Comparison of ENCODE assay signal across 9 mouse cellular contexts in the genomic region with DNA sequence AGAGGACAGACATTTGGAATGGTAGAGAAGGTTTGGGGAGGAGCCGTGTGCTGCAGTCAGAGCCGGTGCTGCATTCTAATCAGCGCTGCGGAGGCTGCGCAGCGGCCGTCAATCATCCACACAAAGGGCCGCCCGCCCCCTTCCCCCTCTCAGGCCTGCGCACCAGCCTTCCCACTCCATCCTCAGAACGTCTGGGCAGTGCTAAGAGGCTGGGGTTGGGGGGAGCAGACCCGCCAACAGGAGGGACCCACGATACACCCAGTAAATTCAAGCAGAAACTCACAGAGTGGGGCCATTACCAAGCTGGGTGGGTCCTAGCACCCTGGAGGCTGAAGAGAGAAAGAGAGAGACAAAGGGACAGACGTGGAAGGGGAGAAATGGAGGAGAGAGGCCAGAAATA. TPM values are rescaled to one million over a fixed set of nuclear protein-coding genes. Genes with fewer than 3 reads are reported as not detected.
DNase-seq lines count a peak whose midpoint lies in the region; ATAC-seq and TF ChIP-seq lines count a peak whose summit lies in the region.
"Had no signal": no experiment of that assay in that cellular context is flagged by ENCODE, and none has a peak within 500 bp of the region (broad histone marks: within the 10 kb centered on the region; RNA-seq: fewer than 3 reads in every experiment).

No protein-coding gene starts in this region.

- H3K9me3 ChIP-seq in embryonic facial prominence, embryonic 13.5 days: no peaks in the 10 kb centered on the region
- no peaks in the 10 kb centered on the region for H3K9me3 ChIP-seq in neural tube, embryonic 13.5 days
- H3K9me3 ChIP-seq: G1E had no signal

- TF ChIP-seq POLR2A in kidney, adult 2 months (IDR thresholded peaks at IDR 0.05; ENCODE audit: low read depth, low read length): no peak

- no peaks in the 10 kb centered on the region for H3K36me3 ChIP-seq in embryonic facial prominence, embryonic 13.5 days
- H3K36me3 ChIP-seq in neural tube, embryonic 13.5 days: no peaks in the 10 kb centered on the region
- no peaks in the 10 kb centered on the region for H3K36me3 ChIP-seq in kidney, adult 2 months (ENCODE audit: control insufficient read depth, insufficient read depth, low read length)
- H3K36me3 ChIP-seq: G1E had no signal

- WGBS in embryonic facial prominence, embryonic 13.5 days: 0% methylated on average over 14 of the region's 14 CpGs
- WGBS in neural tube, embryonic 13.5 days: under 1% methylated on average over 14 of the region's 14 CpGs
- WGBS in kidney, adult 2 months: 12% methylated on average over 14 of the region's 14 CpGs

- ATAC-seq in embryonic facial prominence, embryonic 13.5 days (ENCODE audit: insufficient number of reproducible peaks, insufficient read depth, low FRiP score, low TSS enrichment, low read depth): no peak
- ATAC-seq in neural tube, embryonic 13.5 days (ENCODE audit: low read depth): peak; percentile 59

- peak overlapping the region; percentile 71 for H3K27ac ChIP-seq in left cerebral cortex, adult 2 months
- no peak overlapping the region for H3K27ac ChIP-seq in embryonic facial prominence, embryonic 13.5 days
- H3K27ac ChIP-seq in neural tube, embryonic 13.5 days (replicated peaks): peak overlapping the region; percentile 94
- no peak overlapping the region for H3K27ac ChIP-seq in kidney, adult 2 months (ENCODE audit: insufficient read depth, low read depth, low read length)

- TF ChIP-seq CTCF in left cerebral cortex, adult 2 months (IDR thresholded peaks at IDR 0.05): no peak
- no peak for TF ChIP-seq CTCF in kidney, adult 2 months (conservative IDR thresholded peaks at IDR 0.05; ENCODE audit: insufficient read depth, insufficient read length, low read depth, low read length)

- intact Hi-C loops in left cerebral cortex, adult 2 months (cut with DNase I): loop anchor here (10.0 kb wide), 2 partner anchors 561 to 591 kb away; no protein-coding TSS in a partner anchor

- DNase-seq in left cerebral cortex, adult 2 months (ENCODE audit: extremely low spot score in 1 of 2, low spot score in 2 of 2): peak; percentile 38 to 65
- no peak for DNase-seq in left cerebral cortex, adult 9 months (ENCODE audit: low spot score in 2 of 2)
- DNase-seq in layer of hippocampus, postnatal 36 days: peak; percentile 57 to 69
- no peak for DNase-seq in natural killer cell, adult 2 months (ENCODE audit: low spot score in 2 of 2)
- DNase-seq in kidney, adult 2 months: no peak
- DNase-seq in kidney, postnatal 25 days: no peak

- peaks cover 28% of the 10 kb centered on the region for H3K4me1 ChIP-seq in embryonic facial prominence, embryonic 13.5 days
- peaks cover 63% of the 10 kb centered on the region for H3K4me1 ChIP-seq in neural tube, embryonic 13.5 days (replicated peaks)
- no peaks in the 10 kb centered on the region for H3K4me1 ChIP-seq in kidney, adult 2 months (ENCODE audit: control insufficient read depth, insufficient read depth, low read length)

- H3K4me2 ChIP-seq in embryonic facial prominence, embryonic 13.5 days: no peak overlapping the region; the same call in 1 of the 2 replicates
- H3K4me2 ChIP-seq in neural tube, embryonic 13.5 days: peak overlapping the region; percentile 10; the same call in 1 of the 2 replicates

- H3K27me3 ChIP-seq in embryonic facial prominence, embryonic 13.5 days: peaks cover 78% of the 10 kb centered on the region
- peaks cover 78% of the 10 kb centered on the region for H3K27me3 ChIP-seq in neural tube, embryonic 13.5 days
- H3K27me3 ChIP-seq in kidney, adult 2 months (replicated peaks; ENCODE audit: control insufficient read depth, insufficient read depth, low read length): no peaks in the 10 kb centered on the region; the same call in 1 of the 2 replicates

- no peak overlapping the region for H3K9ac ChIP-seq in embryonic facial prominence, embryonic 13.5 days
- peak overlapping the region; percentile 62 for H3K9ac ChIP-seq in neural tube, embryonic 13.5 days

- H3K4me3 ChIP-seq in left cerebral cortex, adult 2 months: no peak overlapping the region
- H3K4me3 ChIP-seq in embryonic facial prominence, embryonic 13.5 days: peak overlapping the region; percentile 6; the same call in 1 of the 2 replicates
- H3K4me3 ChIP-seq in neural tube, embryonic 13.5 days: no peak overlapping the region
- no peak overlapping the region for H3K4me3 ChIP-seq in kidney, adult 2 months (ENCODE audit: insufficient read depth, low read depth, low read length)

RNA-seq across cellular contexts. Expression of gene Calcoco1, which starts 22.0 kb away (rescaled TPM):
- total RNA-seq in left cerebral cortex, adult 2 months (2021): 10 to 100 TPM; 79.8 to 85.7 TPM
- 53.4 and 62.8 TPM in 2 replicates for polyA plus RNA-seq in embryonic facial prominence, embryonic 13.5 days (2015; fragmentation: Nextera tagmentation; extraction: Ambion mirVana)
- total RNA-seq in layer of hippocampus, postnatal 36 days (2021): 10 to 100 TPM; 86.7 to 89.8 TPM
- 35.7 and 41.9 TPM in 2 replicates for polyA plus RNA-seq in neural tube, embryonic 13.5 days (2015; fragmentation: Nextera tagmentation; extraction: Ambion mirVana)
- polyA plus RNA-seq in kidney, adult 2 months (2012; rRNA removed): 57.7 and 60.6 TPM in 2 replicates

Comparison
In these comparisons a context has a peak if more than half of its experiments do, and no peak if none do; other contexts are left out.
1. DNase-seq: peak in left cerebral cortex, adult 2 months (2 of 2) and layer of hippocampus, postnatal 36 days (2 of 2); none in left cerebral cortex, adult 9 months (0 of 2), natural killer cell, adult 2 months (0 of 2), kidney, adult 2 months (single experiment) and kidney, postnatal 25 days (0 of 2).
2. H3K27ac ChIP-seq: peak in left cerebral cortex, adult 2 months (single experiment) and neural tube, embryonic 13.5 days (single experiment); none in embryonic facial prominence, embryonic 13.5 days (single experiment) and kidney, adult 2 months (single experiment).